Mouse (Mus musculus): ENCODE measurements around the gene E2f2.

E2f2 gene

DNA sequence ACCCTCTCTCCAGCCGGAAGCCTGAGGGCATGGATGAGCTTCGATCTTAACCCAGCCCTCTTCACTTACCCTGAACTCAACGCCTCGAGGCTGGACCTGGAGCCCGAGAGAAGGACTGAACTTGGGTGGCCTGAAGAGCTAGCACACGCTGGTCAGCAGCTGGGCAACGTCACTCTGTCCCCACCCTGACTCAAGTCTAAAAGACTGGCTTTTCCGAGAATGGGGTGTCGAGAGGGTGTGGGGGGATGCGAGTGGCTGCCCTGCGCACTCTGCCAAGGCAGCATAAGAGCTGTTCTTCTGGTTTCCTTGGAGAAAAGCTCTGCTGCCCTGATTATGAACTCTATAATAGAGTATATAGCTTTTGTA lies 27.3 kb upstream of the E2f2 start:
- no peak for DNase-seq (ENCODE audit: low spot score in 2 of 2)

DNA sequence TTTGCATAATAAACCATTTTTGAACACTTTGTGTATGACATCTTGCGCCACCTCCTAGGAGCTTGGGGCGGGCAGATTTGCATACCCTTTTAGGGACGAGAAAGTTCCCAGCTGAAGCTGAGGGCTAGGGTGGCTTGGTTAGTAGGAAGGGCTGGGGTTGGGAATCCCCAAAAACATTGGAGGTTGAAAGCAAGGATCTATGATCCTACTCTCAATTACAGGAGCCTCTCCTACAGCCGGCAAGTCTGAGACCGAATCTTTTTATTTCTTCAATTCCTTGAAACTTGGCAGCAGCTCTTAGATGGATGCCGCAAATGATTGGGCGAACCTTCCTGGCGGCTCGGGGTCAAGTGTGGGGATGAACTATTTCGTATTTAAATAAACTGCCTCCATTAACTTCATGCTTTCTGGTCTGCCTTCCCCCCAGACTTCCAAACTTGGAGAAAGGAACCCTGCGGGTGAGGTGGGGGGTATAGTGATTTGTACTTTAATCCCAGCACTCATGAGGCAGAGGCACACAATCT lies 26.8 kb upstream of the E2f2 start:
- DNase-seq (ENCODE audit: low spot score in 2 of 2): no peak

DNA sequence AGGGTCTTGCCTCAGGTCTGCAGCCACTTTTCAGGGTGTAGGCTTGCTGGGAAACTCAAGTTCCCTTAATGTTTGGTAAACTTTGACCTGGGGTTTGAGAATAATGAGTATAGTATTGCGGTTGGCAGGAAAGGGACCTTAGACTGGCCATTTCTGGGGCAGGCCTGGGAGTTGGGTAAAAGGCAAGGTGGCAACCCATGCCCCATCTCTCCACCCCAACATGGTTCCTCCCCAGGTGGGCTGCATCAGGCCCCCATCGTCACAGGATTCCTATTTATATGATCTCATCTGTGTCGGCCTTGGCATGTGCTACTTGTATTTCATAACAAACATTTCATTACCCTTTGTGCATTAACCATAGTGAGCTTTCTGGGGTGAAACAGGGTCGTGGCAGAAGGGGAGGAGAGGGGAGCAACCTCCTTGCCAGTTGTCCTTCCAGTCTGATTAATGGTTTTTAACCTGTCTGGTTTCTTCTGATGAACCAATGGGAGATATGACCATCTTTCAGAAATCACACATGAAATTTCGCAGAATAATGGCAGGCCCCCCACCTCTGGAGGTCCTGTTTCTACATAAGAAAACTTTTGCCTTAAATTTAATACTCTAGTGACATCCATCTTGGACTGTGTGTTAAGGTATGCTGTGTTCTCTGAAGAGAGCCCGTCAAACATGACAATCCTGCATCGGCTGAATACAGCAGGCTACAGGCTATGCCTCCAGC lies 26.0 kb upstream of the E2f2 start:
- DNase-seq (ENCODE audit: low spot score in 2 of 2): no peak

DNA sequence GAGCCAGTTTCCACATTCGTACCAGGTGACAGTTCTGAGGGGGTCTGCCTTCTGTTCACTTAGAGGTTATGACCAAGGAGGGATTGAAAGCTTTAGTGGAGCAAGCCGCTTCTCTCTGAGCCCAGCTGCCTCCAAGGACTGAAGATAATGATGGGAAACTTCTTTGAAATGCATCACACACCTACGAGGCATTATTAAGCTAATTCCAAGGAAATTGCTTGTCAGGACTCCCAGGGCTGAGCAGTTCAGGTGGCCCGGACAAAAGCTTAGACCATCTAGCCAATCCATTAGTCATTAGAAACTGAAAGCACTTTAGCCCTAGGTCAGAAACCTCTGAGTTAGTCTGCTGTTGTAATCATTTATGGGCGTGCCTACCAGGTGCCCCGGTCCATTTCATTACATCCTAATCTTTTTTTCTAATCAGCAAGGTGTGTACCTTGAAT lies 25.5 kb upstream of the E2f2 start:
- no peak for DNase-seq (ENCODE audit: low spot score in 2 of 2)

DNA sequence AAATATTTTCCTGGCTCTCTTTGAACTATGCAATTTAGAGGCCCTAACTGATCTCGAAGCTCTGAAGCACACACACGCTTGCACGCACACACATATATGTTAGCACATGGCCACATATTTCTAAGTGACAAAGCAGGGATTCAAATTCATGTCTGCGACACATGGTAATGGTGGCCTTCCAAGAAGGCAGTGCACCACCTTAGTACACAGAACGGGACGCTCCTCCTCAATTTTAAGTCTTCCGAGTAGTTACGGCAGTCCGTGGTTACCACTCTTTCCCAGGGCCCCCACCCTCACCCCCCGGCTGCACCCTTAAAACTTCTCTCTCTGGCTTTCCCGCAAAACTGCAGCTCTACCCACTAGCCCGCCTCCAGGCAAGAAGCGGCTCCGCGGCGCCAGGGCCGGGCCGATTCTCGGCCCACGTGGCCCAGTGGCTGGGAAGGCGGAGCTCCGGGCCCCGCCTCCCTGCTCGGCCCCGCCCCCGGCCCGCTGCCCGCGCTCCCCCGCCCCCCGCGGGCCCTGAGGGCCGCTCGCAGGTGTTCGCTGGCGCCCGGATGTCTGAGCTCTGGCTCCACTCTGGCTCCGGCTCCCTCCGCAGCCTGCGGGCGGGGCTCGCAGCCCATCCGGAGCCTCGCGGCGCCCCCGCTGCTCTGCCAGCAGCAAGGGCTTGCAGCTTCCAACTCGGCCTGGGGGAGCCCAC lies 24.6 kb upstream of the E2f2 start:
- peak; percentile 77 to 88 for DNase-seq (ENCODE audit: low spot score in 2 of 2)

DNA sequence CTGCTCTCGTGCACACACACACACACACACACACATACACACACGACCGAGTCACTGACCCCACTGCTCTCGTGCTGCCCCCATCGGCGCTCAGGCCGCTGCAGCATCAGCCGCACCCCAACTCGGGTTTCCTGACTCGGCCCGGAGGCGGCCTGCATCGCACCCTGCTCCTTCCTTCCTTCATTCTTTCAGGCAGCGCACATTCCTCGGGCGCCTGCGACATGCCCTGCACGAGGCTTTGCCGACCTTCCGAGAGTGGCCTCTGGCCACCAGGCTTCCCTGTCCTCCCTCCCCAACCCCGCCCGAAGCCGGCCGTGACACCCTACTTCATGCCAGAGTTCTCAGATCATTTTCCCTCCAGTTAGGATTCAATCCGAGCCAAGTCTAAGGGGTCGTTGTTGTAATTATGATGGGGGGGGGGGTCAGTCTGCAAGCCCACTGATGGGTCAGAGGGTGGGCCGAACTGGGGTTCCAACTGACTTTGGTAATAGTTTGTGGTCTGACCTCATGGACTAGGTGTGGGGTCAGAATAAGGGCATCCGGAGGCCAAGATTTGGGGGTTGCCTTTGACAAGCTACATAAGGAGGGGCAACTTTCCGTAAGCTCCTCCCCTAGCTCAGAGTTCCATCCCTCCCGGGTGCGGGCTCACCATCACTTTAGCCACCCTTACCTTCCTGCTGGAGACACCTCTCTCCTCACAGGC lies 23.7 kb upstream of the E2f2 start:
- peak in 1 of 2 experiments; percentile 77 for DNase-seq (ENCODE audit: low spot score in 2 of 2)

DNA sequence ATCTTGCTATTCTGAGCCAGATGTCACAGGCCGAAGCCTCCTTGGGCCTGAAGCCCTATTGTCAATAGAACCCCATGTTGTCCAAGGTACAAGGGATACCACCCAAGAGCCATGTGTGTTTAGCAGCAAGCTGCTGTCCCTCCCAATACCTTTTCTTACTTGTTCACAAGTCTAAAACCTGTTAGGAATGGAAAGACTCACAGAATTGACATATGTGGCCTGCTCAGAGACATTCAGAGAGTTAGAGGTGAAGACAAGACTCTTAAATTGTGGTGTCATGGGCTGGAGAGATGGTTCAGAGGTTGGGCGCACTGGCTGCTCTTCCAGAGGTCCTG lies 23.2 kb upstream of the E2f2 start:
- no peak for DNase-seq (ENCODE audit: low spot score in 2 of 2)

DNA sequence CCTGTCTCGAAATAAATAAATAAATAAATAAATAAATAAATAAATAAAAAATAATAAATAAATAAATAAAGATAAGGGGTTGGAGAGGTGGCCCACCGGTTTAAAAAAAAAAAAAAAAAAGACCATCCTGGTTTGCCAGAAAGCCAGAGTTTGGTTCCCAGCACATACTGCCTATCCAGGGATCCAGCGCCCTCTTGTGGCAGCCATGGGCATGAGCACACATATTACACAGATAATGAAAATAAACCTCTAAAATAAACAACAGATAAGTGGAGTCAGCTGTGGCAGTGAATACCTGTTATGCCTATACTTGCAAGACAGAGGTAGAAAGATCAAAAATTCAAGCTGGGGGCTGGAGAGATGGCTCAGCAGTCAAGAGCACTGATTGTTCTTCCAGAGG lies 22.5 kb upstream of the E2f2 start:
- DNase-seq (ENCODE audit: low spot score in 2 of 2): peak; percentile 56 to 85

DNA sequence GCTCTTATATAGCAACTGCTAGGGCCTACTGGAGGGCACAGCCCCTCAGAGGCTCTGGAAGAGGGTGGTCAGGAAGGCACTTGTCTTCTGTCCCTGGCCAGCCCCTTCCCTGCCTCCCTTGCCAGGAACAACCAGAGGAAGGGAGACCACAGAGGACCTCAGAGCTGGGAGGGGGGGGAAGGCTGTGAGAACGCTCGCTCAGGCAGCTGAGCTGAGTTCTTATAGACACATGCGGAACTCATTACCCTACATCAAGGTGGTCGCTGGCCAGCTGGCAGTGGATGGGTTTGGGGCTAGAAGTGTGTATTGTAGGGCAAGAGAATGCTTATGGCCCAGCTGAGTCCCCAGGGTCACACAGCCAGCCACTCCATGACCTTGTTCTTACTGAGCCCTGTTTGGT lies 21.6 kb upstream of the E2f2 start:
- no peak for DNase-seq (ENCODE audit: low spot score in 2 of 2)

DNA sequence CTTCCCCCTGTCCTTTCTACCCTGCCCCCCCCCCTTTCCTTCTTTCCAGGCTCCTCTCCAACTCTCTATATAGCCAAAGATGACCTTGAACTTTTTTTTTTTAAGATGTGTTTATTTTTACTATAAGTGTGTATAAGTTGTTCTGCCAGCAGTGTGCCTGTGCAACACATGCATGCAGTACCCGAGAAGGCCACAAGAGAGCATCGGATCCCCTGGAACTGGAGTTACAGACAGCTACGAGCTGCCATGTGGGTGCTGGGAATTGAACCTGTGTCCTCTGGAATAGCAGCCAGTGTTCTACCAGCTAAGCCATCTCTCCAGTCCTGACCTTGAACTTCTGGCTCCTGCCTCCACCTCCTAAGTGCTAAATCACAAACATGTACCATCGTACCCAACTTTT lies 19.4 kb upstream of the E2f2 start:
- no peak for DNase-seq (ENCODE audit: low spot score in 2 of 2)

DNA sequence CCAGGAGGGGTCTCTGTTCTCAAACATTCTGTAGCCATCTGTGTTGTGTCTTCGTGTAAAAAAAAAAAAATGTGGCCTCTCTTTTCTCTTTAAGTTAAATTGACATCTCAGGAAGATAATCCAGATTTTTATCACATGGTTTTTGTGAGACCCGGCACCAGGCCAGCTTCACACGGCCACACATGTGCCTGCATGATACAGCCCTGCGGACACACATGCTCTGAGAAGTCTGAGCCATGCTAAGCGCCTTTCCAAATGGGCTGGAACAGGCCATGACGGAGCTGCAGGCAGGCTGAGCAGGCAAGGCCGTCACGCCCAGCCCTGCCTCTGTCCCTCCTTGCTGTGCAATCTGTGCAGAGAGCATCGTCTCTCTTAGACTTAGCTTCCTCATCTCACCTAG lies 17.7 kb upstream of the E2f2 start:
- DNase-seq (ENCODE audit: low spot score in 2 of 2): no peak

DNA sequence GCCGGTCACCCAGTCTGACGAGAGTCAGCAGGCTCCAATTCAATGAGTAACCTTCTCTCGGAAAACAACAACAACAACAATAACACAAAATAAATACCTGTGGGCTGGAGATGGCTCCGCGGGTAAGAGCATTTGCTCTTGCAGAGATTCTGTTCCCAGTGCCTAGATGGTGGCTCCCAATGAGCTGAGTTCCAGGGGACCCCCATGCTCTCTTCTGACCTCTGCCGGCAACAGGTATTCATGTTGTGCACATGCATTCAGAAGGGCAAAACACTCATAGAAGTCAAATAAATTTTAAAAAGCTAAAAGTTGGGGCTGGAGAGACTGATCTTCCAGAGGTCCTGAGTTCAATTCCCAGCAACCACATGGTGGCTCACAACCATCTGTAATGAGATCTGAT lies 13.7 kb upstream of the E2f2 start:
- no peak for DNase-seq (ENCODE audit: low spot score in 2 of 2)

DNA sequence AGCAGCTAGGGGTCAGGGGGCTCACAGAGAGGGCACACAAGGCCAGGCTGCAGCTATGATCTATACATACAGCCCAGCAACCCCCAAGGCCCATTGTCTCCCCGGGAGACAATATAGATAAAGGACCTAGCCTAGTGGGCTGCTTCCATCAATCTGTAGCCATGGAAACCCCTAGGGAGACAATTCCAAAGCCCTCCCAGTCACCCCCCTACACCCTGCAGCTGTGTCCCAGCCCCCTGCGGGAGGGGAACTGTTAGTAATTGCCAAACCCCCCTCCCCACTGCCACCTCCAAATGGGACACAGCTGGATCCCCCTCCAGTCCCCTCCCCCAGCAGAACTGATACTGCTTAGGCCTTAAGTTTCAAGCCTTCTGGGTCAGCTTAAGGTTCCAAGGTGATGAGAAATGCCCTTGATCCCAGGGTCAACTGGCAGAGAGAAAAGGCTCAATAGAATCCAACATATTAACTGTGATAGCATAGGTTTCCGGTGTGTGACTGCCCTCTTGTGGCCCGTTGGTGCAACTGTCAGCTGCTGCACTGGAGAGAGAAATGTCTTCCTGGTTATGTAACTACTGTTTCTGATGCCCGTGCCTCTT lies 12.3 kb upstream of the E2f2 start:
- peak; percentile 77 to 88 for DNase-seq (ENCODE audit: low spot score in 2 of 2)

DNA sequence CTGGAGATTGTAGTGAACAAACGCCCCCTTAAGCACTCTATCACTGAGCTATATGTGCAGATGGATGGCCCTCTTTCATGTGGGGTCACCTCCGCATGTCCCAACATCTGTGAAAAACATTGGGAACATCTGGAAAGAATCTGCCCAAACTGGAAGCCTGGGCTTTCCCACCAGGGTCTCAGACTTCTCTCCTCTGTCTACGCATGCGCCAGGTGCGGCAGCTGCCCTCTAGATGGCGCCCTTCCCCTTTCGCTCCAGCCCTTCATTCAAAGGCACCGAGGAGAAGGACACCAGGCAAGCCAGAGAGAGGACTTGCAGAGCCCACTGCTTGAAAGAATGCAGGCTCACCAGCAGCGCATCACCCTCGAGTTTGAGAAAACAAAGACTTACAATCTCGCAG lies 8.7 kb upstream of the E2f2 start:
- peak; percentile 89 to 98 for DNase-seq (ENCODE audit: low spot score in 2 of 2)

DNA sequence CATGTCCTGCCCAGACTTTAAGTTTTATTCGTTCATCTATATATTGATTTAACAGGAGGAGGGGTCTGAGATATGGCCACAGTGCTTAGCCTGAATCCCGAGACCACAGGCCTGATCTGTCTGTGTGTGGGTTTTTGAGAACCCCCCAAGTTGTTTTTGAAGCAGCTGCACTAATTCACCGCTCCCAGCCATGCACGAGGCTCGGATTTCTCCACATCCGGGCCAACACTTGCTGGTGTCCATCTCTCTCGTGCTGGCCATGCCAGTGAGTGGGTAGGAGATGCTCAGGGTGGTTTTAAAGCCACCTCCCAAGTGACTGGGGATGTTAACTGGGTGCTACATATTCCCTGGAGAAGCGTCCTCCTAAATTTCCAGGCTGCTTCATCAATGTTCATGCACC lies 7.2 kb upstream of the E2f2 start:
- no peak for DNase-seq (ENCODE audit: low spot score in 2 of 2)

DNA sequence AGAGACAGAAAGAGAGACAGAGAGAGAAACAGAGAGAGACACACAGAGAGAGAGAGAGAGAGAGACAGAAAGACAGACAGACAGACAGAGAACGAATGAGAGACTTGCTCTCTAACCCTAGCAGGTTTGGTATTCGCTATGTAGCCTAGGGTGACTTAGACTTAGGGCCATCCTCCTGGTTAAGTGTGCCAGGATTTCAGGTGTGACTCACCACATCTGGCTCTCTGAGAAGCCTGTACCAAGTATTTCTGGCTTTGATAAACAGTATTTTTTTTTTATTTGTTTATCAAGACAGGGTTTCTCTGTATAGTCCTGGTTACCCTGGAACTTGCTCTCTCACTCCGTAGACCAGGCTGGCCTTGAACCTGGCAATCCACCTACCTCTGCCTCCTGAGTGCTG lies 4.5 kb upstream of the E2f2 start:
- no peak for DNase-seq (ENCODE audit: low spot score in 2 of 2)

DNA sequence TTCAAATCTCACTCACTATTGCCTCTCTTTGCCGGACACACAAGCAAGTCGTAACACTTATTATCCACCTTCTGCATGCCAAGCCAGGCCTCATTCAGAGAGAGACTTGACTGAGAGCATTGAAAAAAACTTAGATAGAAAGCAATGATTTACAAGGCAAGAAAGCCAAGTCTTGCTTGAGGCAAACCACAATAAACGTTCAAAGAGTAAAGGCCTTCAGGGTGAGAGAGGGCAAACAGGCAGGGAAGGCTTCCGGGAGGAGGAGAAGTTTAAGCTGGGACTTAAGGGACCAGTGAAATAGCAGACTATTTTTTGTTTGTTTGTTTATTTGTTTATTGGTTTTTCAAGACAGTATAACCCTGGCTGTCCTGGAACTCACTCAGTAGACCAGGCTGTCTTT lies 1.8 kb upstream of the E2f2 start:
- no peak for DNase-seq (ENCODE audit: low spot score in 2 of 2)

DNA sequence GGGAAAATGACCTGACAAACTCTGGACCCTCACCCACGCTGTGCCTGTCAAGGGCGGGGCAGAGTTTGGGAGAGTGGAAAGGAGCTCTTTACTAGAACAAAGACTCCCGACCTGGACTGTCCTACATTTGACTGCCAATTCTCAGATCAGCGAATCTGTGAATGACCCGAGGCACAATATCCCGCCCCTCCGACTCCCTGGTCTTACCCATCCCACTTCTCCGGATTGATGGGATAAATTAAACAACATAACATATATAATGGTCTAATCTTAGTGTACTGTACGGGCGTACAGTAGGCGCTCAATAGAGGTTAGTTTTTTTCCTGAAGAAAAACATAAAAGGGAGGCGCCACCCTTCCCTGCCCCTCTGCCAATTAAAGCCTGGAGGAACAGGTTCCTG lies 739 bp upstream of the E2f2 start:
- DNase-seq (ENCODE audit: low spot score in 2 of 2): no peak

DNA sequence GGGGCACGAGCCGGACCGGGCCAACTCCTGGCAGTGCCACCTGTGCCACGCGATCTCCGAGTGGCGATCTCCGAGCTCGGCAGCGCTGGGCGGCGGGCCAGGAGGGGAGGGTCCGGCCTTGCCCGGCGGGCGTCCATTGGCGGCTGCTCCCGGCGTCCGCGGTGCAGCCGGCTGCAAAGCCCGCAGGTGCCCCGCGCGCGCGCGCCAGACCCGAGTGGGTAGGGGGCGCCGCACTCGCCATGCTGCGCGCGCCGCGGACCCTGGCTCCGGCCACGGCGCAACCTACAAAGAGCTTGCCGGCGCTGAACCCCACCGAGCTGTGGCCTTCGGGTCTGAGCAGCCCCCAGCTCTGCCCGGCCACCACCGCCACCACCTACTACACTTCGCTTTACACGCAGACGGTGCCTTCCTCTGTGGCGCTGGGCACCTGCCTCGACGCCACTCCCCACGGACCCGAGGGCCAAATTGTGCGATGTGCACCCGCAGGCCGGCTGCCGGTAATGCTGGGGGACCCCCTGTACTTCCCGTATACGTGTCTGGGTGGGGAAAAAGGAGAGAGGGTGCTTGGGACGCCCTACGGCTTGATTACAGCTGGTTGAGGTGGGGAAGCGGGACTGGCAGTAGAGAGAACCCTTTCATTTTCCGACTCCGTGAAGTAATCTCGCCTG lies 482 bp downstream of the E2f2 start:
- peak; percentile 81 to 92 for DNase-seq (ENCODE audit: low spot score in 2 of 2)

DNA sequence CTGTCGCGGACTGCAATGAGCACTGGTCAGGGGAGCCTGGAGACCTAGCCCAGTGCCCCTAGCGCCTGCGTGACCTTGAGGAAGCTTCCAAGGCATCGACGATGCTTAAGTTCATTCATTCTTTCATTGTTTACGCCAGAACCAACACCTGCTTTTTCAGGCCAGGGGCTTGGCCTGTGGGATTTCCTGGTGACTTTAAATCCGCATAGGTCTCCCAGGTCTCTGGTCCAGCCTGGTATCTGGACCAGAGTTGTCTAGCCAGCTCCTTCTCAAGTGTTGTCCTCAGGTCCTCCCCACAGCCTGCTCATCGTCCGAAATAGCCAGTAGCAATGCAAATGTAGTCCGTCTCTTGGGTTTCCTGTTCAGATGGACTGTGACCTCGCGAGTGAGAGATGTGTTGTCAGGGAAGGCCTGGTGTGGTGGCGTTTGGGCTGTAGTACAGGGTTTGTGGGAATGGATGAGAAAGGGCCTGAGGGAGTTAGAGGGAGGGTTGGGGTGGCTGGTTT lies 1.1 kb downstream of the E2f2 start:
- DNase-seq (ENCODE audit: low spot score in 2 of 2): peak; percentile 58 to 80
